Mouse (Mus musculus) spleen, adult 2 months (tissue): ENCODE measurements around the gene Gm49425.

Experiments used
- CTCF ChIP-seq: fragments of 200-500 bp; IDR thresholded peaks from 2 replicates; pipeline ENCODE4 v1.5.1; 2011; ENCODE audit warnings: mild to moderate bottlenecking, inconsistent platforms; ENCODE audit not compliant: insufficient read depth, insufficient read length, insufficient replicate concordance; ENCODE audit errors: extremely low read depth
- POLR2A ChIP-seq: fragments of 200-500 bp; IDR thresholded peaks from 2 replicates; pipeline ENCODE4 v1.6.1; 2011; ENCODE audit warnings: low read depth, low read length, inconsistent platforms

- TF ChIP-seq CTCF (no peak), POLR2A (no peak)
Measured at GRCm38 (mm10) chr15:101497181-101497580, 19.9 kb downstream of the Gm49425 start.
